Comparison of ENCODE assay signal across 8 mouse cellular contexts in genomic region chr8:126736441-126736962, GRCm38 (mm10).
DNase-seq lines count a peak whose midpoint lies in the region; ATAC-seq and TF ChIP-seq lines count a peak whose summit lies in the region.

No protein-coding gene starts in this region.

- WGBS in intestine, embryonic 15.5 days: 17% methylated on average over 10 of the region's 10 CpGs

- intact Hi-C loops in gastrocnemius, postnatal 14 days (cut with DNase I; ENCODE audit: low total_unique reads): loop anchor here (5.0 kb wide), 2 partner anchors 144 to 239 kb away; partner anchors contain the start of gene Irf2bp2
- intact Hi-C loops in left cerebral cortex, postnatal 36 days (cut with DNase I): loop anchor here (1.0 to 5.0 kb wide), 3 partner anchors 69 to 239 kb away; partner anchors contain the start of gene Irf2bp2

- H3K4me3 ChIP-seq in intestine, embryonic 15.5 days (replicated peaks): no peak overlapping the region

- CTCF ChIA-PET in Patski (lab: Charles Lee): interaction anchor here (0.9 to 3.0 kb wide), 10 partner anchors 12 to 255 kb away, joined by 3 to 14 read pairs (median 5); no protein-coding TSS in a partner anchor

- no peaks in the 10 kb centered on the region for H3K27me3 ChIP-seq in Patski
- no peaks in the 10 kb centered on the region for H3K27me3 ChIP-seq in intestine, embryonic 15.5 days (replicated peaks)

- peaks cover 52% of the 10 kb centered on the region for H3K4me1 ChIP-seq in intestine, embryonic 15.5 days (replicated peaks)

- H3K9ac ChIP-seq in intestine, embryonic 15.5 days: peak overlapping the region; percentile 42

- H3K4me2 ChIP-seq in intestine, embryonic 15.5 days (replicated peaks): peak overlapping the region; percentile 48

- POLR2A ChIA-PET in Patski (lab: Charles Lee): interaction anchor here (0.6 to 2.6 kb wide), 12 partner anchors 52 to 239 kb away, joined by 3 to 20 read pairs (median 4); partner anchors contain the start of gene Irf2bp2

- peak; percentile 7 for ATAC-seq in Patski
- peak; percentile 79 for ATAC-seq in intestine, embryonic 15.5 days

- no peak for DNase-seq in Patski (ENCODE audit: low read depth, low spot score)
- DNase-seq in brain, embryonic 18.5 days (ENCODE audit: low read depth, low spot score): peak; percentile 40
- peak; percentile 87 for DNase-seq in gastrocnemius, postnatal 14 days
- peak; percentile 44 to 68 for DNase-seq in left cerebral cortex, postnatal 36 days (ENCODE audit: low spot score in 2 of 2)
- peak; percentile 23 for DNase-seq in mesoderm, embryonic 11.5 days (ENCODE audit: low read depth, low spot score)
- peak; percentile 87 for DNase-seq in yolk sac, embryonic 10.5 days (ENCODE audit: low spot score)
- no peak for DNase-seq in cerebellum, adult 11 months

- H3K9me3 ChIP-seq in intestine, embryonic 15.5 days: no peaks in the 10 kb centered on the region

- H3K27ac ChIP-seq in intestine, embryonic 15.5 days: peak overlapping the region; percentile 99

- H3K36me3 ChIP-seq in intestine, embryonic 15.5 days: no peaks in the 10 kb centered on the region

- TF ChIP-seq CTCF in Patski (IDR thresholded peaks at IDR 0.05): no peak

- in situ Hi-C loops in Patski (cut with MboI; ENCODE audit: low pct_unique_long_range_greater_than_20kb): loop anchor here (5.0 kb wide), 4 partner anchors 111 to 239 kb away; no protein-coding TSS in a partner anchor

Comparison
In these comparisons a context has a peak if more than half of its experiments do, and no peak if none do; other contexts are left out.
1. DNase-seq: peak in brain, embryonic 18.5 days (single experiment), gastrocnemius, postnatal 14 days (single experiment), left cerebral cortex, postnatal 36 days (2 of 2), mesoderm, embryonic 11.5 days (single experiment) and yolk sac, embryonic 10.5 days (single experiment); none in Patski (single experiment) and cerebellum, adult 11 months (single experiment).